Mouse (Mus musculus) testis, adult 2 months (tissue): ENCODE measurements around the gene Igsf21.

Experiments used
- CTCF ChIP-seq: fragments of 200-500 bp; IDR thresholded peaks from 2 replicates; pipeline ENCODE4 v1.5.1; 2012; ENCODE audit warnings: low read depth, mild to moderate bottlenecking, inconsistent platforms, low read length, moderate library complexity; ENCODE audit not compliant: control insufficient read depth, insufficient read depth, insufficient replicate concordance
- POLR2A ChIP-seq: fragments of 200-500 bp; IDR thresholded peaks from 2 replicates; pipeline ENCODE4 v1.6.1; 2012; ENCODE audit warnings: low read depth, mild to moderate bottlenecking, inconsistent platforms, low read length, moderate library complexity; ENCODE audit not compliant: control insufficient read depth

DNA sequence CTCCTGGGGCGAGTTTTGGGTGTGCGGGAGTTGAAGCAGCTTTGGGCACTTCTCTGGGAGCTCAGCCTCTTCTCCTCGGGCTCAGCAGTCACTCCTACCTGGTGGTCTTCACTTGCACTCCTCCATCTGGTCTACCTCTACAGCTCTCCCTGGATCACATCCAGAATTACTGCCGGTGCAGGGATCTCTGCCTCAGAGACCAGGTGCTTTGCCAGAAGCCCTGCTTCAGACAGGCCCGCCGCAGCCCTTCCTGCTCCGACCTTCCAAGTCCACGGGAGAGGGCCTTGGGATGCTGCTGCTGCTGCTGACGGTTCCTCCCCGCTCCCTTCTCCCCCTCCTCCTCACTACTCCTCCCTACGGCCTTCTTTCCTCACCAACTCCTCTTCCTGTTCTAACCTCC is 118.5 kb downstream of the Igsf21 start:
- TF ChIP-seq CTCF: no peak
- no peak for TF ChIP-seq POLR2A
